Mouse (Mus musculus) left cerebral cortex, postnatal 14 days (tissue): ENCODE results near the gene Kdm4a. TPM values are rescaled to one million over a fixed set of nuclear protein-coding genes. Genes with fewer than 3 reads are reported as not detected.

Experiments used
- DNase-seq, 2 experiments: peaks; one replicate each; pipeline ENCODE4 v3.0.0; 2021 to 2022; ENCODE audit warnings: low spot score in 2 of 2, mixed read lengths in 1 of 2
- intact Hi-C: fragments of 180-260 bp; cut with DNase I; formaldehyde crosslinking; loops from one replicate; pipeline ENCODE4 v1.15.1; 2025
- total RNA-seq, 2 experiments: library from RNA; stranded (reverse); gene quantifications; 2 replicates each; pipeline ENCODE4 v1.2.3; 2021

Gene Kdm4a
- total RNA-seq, 2 experiments from 2014 or later, result 46.2 to 49.5 TPM

- intact Hi-C loops, result no loop called here
- no peak for DNase-seq
Observed at GRCm38 (mm10) chr4:118162123-118162522, 17.7 kb downstream of the Kdm4a start.

GRCm38 (mm10) chr4:118157666-118158065, 22.2 kb downstream of the Kdm4a start:
- DNase-seq, result no peak
- intact Hi-C loops, result no loop called here

DNA sequence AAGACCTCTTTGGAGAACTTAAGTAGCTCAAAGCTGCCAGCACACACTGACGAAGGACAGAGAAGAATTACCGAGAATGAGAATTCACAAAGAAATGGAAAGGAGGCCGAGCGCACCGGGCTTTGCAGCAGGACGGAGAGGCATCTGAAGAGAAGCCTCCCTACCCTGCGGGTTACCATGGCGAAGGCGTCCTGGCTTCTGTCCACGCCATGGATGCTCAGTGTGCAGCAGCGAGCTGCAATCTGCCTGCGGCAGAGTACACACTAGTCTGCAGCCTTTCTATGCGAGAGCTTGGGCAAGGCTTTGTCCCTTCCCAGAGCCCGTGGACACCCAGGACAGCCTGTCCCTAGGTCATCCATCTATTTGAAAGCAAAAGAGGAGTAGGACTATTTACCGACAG, 23.3 kb downstream of the Kdm4a start:
- intact Hi-C loops, result no loop called here

DNA sequence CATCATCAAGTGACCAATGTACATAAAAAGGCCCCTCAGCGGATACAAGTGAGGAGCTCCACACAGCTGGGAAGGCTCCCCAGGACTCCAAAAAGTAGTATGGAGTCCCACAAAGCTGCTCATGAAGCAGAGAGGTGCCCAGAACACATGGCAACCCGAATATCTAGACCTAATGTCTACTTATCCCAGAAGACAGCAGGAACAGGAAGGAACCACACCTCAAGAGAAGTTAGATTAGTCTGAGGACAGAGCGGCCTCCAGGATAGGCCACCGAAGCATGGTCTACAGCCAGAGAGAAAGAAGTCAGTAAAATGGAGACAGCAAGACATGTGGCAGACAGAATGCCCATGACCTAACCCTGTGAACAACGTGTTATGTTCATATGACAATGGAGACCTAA, 25.0 kb downstream of the Kdm4a start:
- no peak for DNase-seq
- intact Hi-C loops, result no loop called here

More for the DNA sequence above, 23.3 kb downstream of the Kdm4a start:
- DNase-seq, result no peak

DNA sequence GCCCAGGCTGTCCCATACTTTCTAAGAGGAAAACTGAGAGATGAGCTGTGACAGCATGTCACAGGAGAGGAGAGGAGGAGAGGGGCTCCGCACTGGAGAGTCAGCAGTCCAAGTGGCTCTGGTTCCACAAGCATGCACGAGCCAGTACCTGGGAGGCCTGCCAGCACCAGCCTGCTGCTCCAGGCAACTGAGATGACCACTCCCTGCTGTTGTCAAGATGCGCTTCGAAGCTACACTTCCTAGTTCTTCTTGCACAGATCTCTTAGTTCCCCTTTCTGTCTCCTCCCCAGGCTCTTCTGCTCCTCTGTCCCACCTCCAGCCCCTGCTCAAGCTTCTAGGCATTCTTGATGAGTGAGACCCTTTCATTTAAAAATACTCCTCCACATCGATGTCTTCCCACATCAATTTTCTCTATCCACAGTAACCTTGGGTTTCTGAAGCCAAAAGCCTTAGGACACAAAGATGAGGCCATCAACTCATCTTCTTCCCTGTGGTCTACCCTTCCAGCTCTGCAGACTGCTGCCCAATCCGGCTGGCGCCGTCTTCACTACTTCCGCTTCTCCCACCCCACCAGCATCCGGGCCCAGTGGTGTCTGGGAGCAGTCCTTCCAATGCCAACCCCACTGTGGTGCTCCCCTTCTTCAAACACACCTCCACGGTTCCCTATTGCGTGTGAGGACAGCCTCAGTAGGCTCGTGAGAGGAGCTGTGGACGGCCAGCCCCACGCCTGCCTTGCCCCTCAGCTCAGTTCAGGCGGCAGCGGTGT, 27.6 kb downstream of the Kdm4a start:
- DNase-seq, result peak; percentile 51 to 69
- intact Hi-C loops, result no loop called here

DNA sequence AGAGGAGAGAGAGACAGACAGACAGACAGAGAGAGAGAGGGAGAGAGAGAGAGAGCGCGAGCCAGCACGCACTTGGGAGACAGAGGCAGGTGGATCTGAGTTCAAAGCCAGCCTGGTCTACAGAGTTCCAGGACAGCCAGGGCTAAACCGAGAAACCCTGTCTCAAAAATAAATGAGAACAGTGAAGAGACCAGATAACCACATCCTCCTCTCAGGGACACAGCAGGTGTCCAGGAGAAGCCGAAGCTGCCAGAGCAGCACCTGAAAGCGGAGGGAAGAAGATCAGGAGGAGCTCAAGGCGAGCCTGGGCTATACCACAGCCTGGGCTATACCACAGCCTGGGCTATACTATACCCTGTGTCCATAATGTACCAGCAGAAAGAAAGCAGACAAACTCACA, 29.0 kb downstream of the Kdm4a start:
- no peak for DNase-seq
- intact Hi-C loops, result no loop called here

DNA sequence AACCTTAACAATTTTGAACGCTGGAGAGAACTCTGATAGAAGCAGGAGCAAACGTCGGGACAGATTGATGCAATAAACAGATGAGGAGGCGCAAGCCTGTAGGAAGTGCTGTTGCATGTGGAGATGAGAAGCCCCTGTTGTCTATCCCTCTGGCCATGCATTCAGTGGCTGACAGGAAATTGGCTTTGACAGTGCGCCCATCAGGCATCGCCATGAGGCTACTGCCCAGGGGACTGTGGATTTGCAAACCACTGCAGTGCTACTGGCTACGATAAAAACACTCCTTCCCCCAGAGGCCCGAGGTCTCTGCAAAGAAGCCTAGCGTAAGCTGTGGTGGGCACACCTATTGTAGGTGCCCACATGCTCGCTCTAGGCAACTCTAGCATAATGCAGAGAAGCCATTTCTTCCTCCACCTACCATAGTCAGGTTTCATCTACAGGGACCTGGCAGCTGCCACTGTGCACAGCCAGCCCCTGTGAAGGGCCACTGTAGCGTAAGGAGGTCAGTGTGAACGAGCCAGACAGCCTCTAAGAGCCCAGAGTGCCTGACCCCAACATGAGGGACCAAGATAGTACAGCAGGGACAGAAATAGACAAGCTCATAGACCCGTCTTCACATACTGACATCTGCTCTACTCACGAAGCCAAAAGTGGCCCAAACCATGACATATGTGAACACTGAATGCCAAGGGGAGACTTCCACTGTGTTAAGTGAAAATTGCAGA, 29.7 kb downstream of the Kdm4a start:
- intact Hi-C loops, result no loop called here
- no peak for DNase-seq

- no peak for DNase-seq
- intact Hi-C loops, result no loop called here
Observed at GRCm38 (mm10) chr4:118149055-118149576, 30.7 kb downstream of the Kdm4a start.

DNA sequence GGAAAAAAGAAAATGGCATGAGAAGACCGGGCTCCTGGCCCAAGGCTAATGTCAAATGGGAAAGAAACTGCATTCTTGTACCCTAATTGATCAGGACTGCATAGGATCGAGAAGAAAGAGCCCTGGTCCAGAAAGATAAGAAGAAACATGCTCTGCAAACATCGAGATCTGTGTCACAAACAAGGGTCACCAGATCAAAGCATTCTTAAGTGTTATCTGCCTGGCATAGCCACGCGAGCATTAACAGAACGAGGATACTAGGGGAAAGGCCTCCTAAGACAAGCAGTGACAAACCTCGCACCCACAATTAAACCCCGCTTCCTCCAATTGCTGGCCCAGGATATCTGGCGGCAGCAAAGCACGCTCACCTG, 31.5 kb downstream of the Kdm4a start:
- no peak for DNase-seq
- intact Hi-C loops, result no loop called here

DNA sequence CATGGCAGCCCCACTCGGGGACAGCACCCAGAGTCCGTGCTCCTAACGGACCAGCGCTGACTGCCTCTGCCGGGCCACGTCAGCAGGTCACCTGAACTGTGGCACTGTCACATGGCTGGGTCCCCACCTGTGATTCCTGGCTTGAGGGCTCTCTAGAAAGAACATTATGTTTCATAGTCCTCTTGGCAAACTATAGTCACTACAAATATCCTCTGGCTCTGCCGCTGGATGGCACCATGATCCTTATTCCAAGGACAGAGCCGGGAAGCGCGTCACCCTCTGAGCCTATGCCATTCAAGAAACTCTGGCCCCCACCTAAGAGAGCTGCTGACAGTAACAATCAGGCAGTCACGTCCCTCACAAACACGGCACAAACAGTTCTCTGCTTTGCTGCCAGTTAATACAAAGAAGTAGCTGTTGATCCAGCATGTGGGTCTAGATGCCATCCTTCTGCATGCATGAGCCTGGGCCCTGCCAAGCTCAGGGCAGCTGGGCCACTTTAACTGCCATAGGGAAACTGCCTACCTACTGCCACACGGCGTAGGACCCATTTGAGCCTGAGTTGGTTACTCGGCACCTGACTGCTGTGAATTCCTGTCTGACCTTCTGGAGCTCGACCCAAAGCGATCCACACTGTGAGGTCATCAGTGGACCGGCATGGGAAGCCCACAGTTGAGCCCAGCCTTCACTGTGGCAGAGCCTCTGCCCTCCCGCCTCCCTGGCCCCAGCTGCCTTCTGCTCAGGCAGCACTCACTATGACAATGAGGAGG, 32.1 kb downstream of the Kdm4a start:
- DNase-seq, result peak; percentile 24 to 52
- intact Hi-C loops, result no loop called here

GRCm38 (mm10) chr4:118147090-118147489, 32.8 kb downstream of the Kdm4a start:
- intact Hi-C loops, result no loop called here
- no peak for DNase-seq

- intact Hi-C loops, result no loop called here
- no peak for DNase-seq
Observed at GRCm38 (mm10) chr4:118144324-118144723, 35.5 kb downstream of the Kdm4a start.

DNA sequence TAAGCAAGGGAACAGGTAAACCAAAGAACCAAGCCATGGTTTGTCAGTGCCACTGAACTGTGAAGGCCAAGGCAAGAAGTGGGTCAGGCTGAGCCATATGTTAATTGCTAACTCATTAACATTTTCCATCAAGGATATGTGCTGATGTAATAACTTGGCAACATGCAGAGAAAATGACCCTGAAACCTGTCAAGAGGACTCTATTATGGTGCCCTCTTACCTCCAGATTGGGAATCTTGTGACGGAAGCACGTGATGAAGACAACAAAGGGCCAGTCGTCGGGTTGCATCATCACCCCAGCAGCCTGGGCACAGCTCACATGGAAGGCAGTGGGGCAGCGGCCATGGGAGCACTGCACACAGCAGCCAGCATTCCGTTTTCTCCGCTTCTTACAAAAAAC, 36.2 kb downstream of the Kdm4a start:
- intact Hi-C loops, result no loop called here
- DNase-seq, result no peak

- no peak for DNase-seq
- intact Hi-C loops, result no loop called here
Observed at GRCm38 (mm10) chr4:118141511-118141910, 38.3 kb downstream of the Kdm4a start.

DNA sequence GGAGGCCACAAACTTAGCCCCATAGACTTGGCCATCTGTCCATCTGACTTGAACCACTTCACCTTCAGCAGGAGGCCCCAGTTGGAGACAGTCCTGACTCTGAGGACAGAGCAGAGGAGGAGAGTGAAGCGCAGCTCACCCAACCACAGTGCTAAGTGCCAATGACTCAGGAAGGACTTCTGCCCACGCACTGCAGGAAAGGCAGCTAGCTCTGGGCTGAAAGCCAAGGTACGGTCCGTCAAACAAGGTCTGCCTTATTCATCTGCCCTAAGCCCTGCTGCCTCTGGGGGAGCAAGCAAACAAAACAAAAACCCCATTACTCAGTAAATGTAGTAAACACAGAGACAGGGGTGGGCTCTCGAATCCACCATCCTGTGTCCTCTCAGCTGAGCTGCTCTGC, 41.0 kb downstream of the Kdm4a start:
- peak; percentile 62 to 80 for DNase-seq

GRCm38 (mm10) chr4:118137857-118138256, 42.0 kb downstream of the Kdm4a start:
- intact Hi-C loops, result no loop called here
- no peak for DNase-seq

More for the DNA sequence above, 41.0 kb downstream of the Kdm4a start:
- intact Hi-C loops, result no loop called here

DNA sequence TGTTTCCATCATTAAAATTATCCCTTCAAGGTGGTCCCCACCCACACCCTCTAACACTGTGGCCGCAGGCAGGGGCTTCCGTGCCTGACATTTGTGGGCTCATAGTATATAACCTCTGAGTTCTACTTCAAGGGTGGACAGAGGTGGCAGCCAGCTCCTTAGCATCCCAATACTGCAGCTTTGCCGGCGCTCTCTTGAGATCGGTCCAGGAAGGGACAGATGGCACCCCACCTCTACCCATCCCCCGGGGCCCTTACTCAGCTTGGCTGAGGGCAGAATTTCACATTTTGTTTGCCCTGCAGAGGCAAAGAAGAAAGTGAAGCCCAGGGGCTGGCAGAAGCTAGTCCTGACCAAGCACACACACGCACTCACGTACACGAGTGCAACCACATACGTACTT, 42.5 kb downstream of the Kdm4a start:
- DNase-seq, result no peak
- intact Hi-C loops, result no loop called here

- intact Hi-C loops, result no loop called here
Observed at GRCm38 (mm10) chr4:118135414-118135813, 44.4 kb downstream of the Kdm4a start.

DNA sequence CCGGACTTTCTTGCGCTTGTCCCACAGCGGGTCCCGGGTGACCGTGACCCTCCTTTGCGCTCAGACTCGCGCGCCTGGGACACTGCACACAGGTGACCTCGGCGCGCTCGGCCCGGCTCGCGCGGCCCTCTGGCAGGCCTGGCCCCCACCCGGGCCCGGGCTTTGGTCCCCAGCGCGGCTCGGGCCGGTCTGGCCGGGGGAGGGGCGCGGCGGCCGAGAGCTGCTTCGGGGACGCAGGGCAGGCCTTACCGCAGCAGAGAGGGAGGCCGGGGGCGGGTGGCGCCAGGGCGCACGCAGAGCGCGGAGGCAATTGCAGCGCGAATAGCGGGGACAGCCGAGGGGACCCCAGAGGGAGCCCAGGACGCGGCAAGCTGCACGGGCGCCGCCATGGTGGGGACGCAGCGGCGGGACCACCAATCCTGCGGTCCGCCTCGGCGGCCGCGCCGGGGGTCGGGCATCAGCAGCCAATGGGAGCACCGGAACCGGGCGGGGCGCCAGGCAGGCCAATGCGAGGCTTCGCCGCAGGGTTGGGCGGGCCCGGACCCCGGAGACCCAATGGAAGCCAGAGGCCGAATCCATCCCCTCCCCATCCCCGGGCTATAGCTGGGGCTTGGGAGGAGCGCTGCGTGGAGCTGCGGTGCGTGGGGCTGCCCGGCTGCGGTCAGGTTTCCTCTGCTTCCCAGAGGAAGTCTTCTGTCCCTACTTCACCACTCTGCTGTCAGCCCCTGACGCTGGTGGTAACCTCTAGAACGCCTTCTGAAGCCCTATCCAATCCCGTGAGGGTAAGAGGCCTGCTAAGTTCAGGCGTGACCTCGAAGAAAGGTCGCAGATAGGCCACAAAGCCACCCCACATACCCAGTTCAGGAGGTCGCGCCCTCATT, 45.1 kb downstream of the Kdm4a start, which contains the start of gene St3gal3:
St3gal3 (minus strand) TSS at position 430 of the 881 bp plus-strand sequence.
- DNase-seq, result peak; percentile 98 to 99
- intact Hi-C loops, result loop anchor here (5.0 kb wide), 1 partner anchor 37 kb away; no protein-coding TSS in a partner anchor

More at GRCm38 (mm10) chr4:118135414-118135813, 44.4 kb downstream of the Kdm4a start:
- no peak for DNase-seq
